Mouse (Mus musculus) intestine, embryonic 16.5 days (tissue): Measurements from ENCODE around the gene Tpsab1. TPM values are rescaled to one million over a fixed set of nuclear protein-coding genes. Genes with fewer than 3 reads are reported as not detected.

ENCODE experiments used
- ATAC-seq: fragments of 200-750 bp; cut with Nextera tagmentation; 2 replicates; pipeline ENCODE4 v1.8.0; 2017; ENCODE audit warnings: moderate TSS enrichment, moderate library complexity
- H3K27ac ChIP-seq: fragments of 300-500 bp; sonication (generic); 2 replicates; pipeline ENCODE4 v1.5.1; 2014; ENCODE audit warnings: mild to moderate bottlenecking, low read length
- H3K27me3 ChIP-seq: fragments of 300-500 bp; sonication (generic); replicated peaks from 2 replicates; pipeline ENCODE4 v1.6.1; 2014; ENCODE audit warnings: low read length, control low read depth, mixed read lengths; ENCODE audit not compliant: control insufficient read depth, insufficient read depth
- H3K36me3 ChIP-seq: fragments of 300-500 bp; sonication (generic); 2 replicates; pipeline ENCODE4 v1.6.1; 2014; ENCODE audit warnings: low read length, control low read depth; ENCODE audit not compliant: control insufficient read depth, insufficient read depth
- H3K4me1 ChIP-seq: fragments of 300-500 bp; sonication (generic); 2 replicates; pipeline ENCODE4 v1.6.1; 2014; ENCODE audit warnings: low read length, control low read depth, mixed read lengths; ENCODE audit not compliant: control insufficient read depth, insufficient read depth
- H3K4me2 ChIP-seq: fragments of 300-500 bp; sonication (generic); 2 replicates; pipeline ENCODE4 v1.6.1; 2014; ENCODE audit warnings: low read depth, low read length, control low read depth
- H3K4me3 ChIP-seq: fragments of 300-500 bp; sonication (generic); 2 replicates; pipeline ENCODE4 v1.5.1; 2014; ENCODE audit warnings: mild to moderate bottlenecking, low read length
- H3K9ac ChIP-seq: fragments of 300-500 bp; sonication (generic); 2 replicates; pipeline ENCODE4 v1.6.1; 2014; ENCODE audit warnings: low read depth, low read length
- H3K9me3 ChIP-seq: fragments of 300-500 bp; sonication (generic); 2 replicates; pipeline ENCODE4 v1.6.1; 2016; ENCODE audit warnings: low read length, control low read depth; ENCODE audit not compliant: control insufficient read depth
- WGBS: fragments of 180-500 bp; shearing (Covaris S2); extraction: QIAGEN DNeasy Blood & Tissue Kit; methylation state at CpG from one replicate; pipeline ENCODE4 v1.1.7; 2014; 5-methylcytosine and 5-hydroxymethylcytosine counted together
- polyA plus RNA-seq: library from polyadenylated mRNA; unstranded; fragments of >200 nt; fragmentation: Nextera tagmentation; extraction: Ambion mirVana; gene quantifications from 2 replicates; pipeline ENCODE4 v1.2.1, GENCODE M21; 2015

Gene Tpsab1
- polyA plus RNA-seq: 0.22 TPM in 1 of 2 replicates, not detected in the other

DNA sequence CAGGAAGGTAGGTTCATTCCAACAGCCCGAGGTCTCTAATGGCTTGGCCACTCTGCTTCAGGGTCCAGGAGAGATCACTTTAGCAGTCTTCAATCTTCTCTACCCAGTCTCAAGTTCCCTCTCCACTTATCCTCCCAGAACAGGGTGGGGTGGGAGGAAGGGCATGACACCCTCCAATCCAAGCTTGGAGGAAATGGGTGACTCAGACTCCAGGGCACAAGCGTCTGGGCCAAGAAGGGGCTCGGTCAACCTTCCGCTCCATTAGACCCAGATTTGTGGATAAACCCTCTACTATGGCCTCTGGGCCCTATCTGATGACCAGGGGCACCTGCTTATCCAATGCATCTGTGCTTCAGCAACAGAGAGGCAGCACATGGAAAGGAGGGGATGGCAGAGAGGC lies at the start of gene Tpsab1:
Gene Tpsab1, minus strand, starts transcription at position 101 of the 400 bp plus-strand sequence.
- H3K27ac ChIP-seq: no peak within 1 kb of the TSS
- H3K9ac ChIP-seq: no peak within 1 kb of the TSS
- no peaks in the 10 kb centered on the region for H3K4me1 ChIP-seq
- H3K36me3 ChIP-seq: no peaks in the 10 kb centered on the region
- WGBS: 97% methylated on average over 4 of the region's 4 CpGs
- no peaks in the 10 kb centered on the region for H3K9me3 ChIP-seq
- H3K4me2 ChIP-seq: no peak within 1 kb of the TSS
- ATAC-seq: no peak
- H3K27me3 ChIP-seq: no peaks in the 10 kb centered on the region
- no peak within 1 kb of the TSS for H3K4me3 ChIP-seq

- no peaks in the 10 kb centered on the region for H3K27me3 ChIP-seq
- no peak for ATAC-seq
- no peak overlapping the region for H3K4me2 ChIP-seq
- H3K27ac ChIP-seq: no peak overlapping the region
- no peaks in the 10 kb centered on the region for H3K9me3 ChIP-seq
- H3K36me3 ChIP-seq: no peaks in the 10 kb centered on the region
- no peak overlapping the region for H3K9ac ChIP-seq
- no peaks in the 10 kb centered on the region for H3K4me1 ChIP-seq
- 89% methylated on average over 4 of the region's 4 CpGs for WGBS
- no peak overlapping the region for H3K4me3 ChIP-seq
These were observed 49.2 kb upstream of the Tpsab1 start for GRCm38 (mm10) chr17:25394526-25394925.

GRCm38 (mm10) chr17:25374011-25374410 lies 28.6 kb upstream of the Tpsab1 start:
- Histone ChIP-seq H3K9me3 (no peaks in the 10 kb centered on the region), H3K4me3 (no peak overlapping the region), H3K27ac (no peak overlapping the region), H3K9ac (no peak overlapping the region), H3K4me1 (0 out of 2 replicates have a peak, but pooled peaks cover 2% of the 10 kb centered on the region), H3K36me3 (no peaks in the 10 kb centered on the region), H3K4me2 (no peak overlapping the region), H3K27me3 (no peaks in the 10 kb centered on the region)
- ATAC-seq: no peak
- 40% methylated on average over 9 of the region's 9 CpGs for WGBS

GRCm38 (mm10) chr17:25372491-25372890 lies 27.1 kb upstream of the Tpsab1 start:
- H3K36me3 ChIP-seq: no peaks in the 10 kb centered on the region
- H3K4me1 ChIP-seq: 0 out of 2 replicates have a peak, but pooled peaks cover 2% of the 10 kb centered on the region
- H3K27me3 ChIP-seq: no peaks in the 10 kb centered on the region
- peak; percentile 88 for ATAC-seq
- WGBS: 61% methylated on average over 8 of the region's 8 CpGs
- no peak overlapping the region for H3K9ac ChIP-seq
- H3K4me2 ChIP-seq: no peak overlapping the region
- H3K4me3 ChIP-seq: no peak overlapping the region
- 0 out of 2 replicates have a peak overlapping the region, but pooled peaks have one; percentile 51 for H3K27ac ChIP-seq
- no peaks in the 10 kb centered on the region for H3K9me3 ChIP-seq

- Histone ChIP-seq H3K27me3 (0 out of 2 replicates have a peak, but pooled peaks cover 2% of the 10 kb centered on the region), H3K27ac (no peak within 1 kb of the TSS), H3K9me3 (no peaks in the 10 kb centered on the region), H3K9ac (no peak within 1 kb of the TSS), H3K4me1 (0 out of 2 replicates have a peak, but pooled peaks cover 2% of the 10 kb centered on the region), H3K36me3 (no peaks in the 10 kb centered on the region), H3K4me3 (no peak within 1 kb of the TSS), H3K4me2 (no peak within 1 kb of the TSS)
- WGBS: 72% methylated on average over 3 of the region's 3 CpGs
- no peak for ATAC-seq
These were observed 23.6 kb upstream of the Tpsab1 start, which contains the start of gene Tpsg1 for GRCm38 (mm10) chr17:25368973-25369372. Gene Tpsg1 (plus strand): TSS chr17:25369273.

- no peak within 1 kb of the TSS for H3K27ac ChIP-seq
- H3K4me2 ChIP-seq: no peak within 1 kb of the TSS
- no peaks in the 10 kb centered on the region for H3K9me3 ChIP-seq
- 0 out of 2 replicates have a peak, but pooled peaks cover 2% of the 10 kb centered on the region for H3K27me3 ChIP-seq
- no peaks in the 10 kb centered on the region for H3K36me3 ChIP-seq
- ATAC-seq: no peak
- no peak within 1 kb of the TSS for H3K9ac ChIP-seq
- H3K4me3 ChIP-seq: no peak within 1 kb of the TSS
- no peaks in the 10 kb centered on the region for H3K4me1 ChIP-seq
- 78% methylated on average over 2 of the region's 2 CpGs for WGBS
These were observed 20.6 kb upstream of the Tpsab1 start, which contains the start of gene Tpsb2 for GRCm38 (mm10) chr17:25366005-25366404. Gene Tpsb2 (plus strand): TSS chr17:25366305.

DNA sequence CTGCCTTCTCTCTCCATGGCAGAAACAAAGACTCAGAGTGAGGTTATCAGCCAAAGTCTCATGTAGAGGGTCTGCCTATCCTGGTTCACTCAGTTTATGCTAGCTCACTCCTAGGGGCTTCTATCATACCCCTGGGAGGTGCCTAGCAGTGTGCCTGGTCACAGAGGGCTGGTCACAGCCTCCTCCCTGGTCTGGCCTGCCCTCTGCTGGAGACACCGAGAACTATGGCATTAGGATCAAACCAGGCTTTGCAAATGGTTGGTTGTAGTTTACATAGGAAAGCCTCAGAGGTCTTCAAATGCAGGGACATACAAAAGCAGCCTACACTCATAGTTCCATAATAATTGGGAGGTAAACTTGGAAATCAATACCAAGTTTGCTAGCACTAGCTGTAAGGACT lies 18.4 kb upstream of the Tpsab1 start:
- Histone ChIP-seq H3K4me1 (no peaks in the 10 kb centered on the region), H3K4me3 (no peak overlapping the region), H3K9me3 (no peaks in the 10 kb centered on the region), H3K9ac (no peak overlapping the region), H3K27ac (no peak overlapping the region), H3K4me2 (no peak overlapping the region), H3K27me3 (0 out of 2 replicates have a peak, but pooled peaks cover 2% of the 10 kb centered on the region), H3K36me3 (no peaks in the 10 kb centered on the region)
- 0% methylated on average over 1 of the region's 1 CpGs for WGBS
- no peak for ATAC-seq

DNA sequence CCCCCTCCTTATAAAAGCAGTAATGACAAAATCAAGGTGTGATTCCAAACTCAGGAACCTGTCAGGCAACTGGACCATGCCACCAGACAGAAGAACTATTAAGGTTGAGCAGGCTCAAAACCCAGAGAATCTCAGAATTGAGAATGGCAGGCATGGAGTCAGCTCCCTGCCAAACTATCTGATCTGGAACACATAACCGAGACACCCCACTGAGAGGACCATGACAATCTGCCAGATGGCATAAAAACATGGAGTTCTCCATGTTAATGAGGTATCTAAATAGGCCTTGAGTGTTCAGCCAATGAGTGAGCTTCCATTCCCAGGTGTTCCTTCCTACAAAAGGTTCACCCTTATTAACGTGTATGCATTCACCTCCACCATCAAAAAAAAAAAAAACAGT lies 15.9 kb upstream of the Tpsab1 start:
- no peak overlapping the region for H3K9ac ChIP-seq
- H3K4me2 ChIP-seq: no peak overlapping the region
- no peak overlapping the region for H3K27ac ChIP-seq
- no peaks in the 10 kb centered on the region for H3K4me1 ChIP-seq
- H3K4me3 ChIP-seq: no peak overlapping the region
- H3K36me3 ChIP-seq: no peaks in the 10 kb centered on the region
- 0 out of 2 replicates have a peak, but pooled peaks cover under 1% of the 10 kb centered on the region for H3K27me3 ChIP-seq
- no peak for ATAC-seq
- 72% methylated on average over 2 of the region's 2 CpGs for WGBS
- H3K9me3 ChIP-seq: no peaks in the 10 kb centered on the region

- 39% methylated on average over 3 of the region's 3 CpGs for WGBS
- Histone ChIP-seq H3K4me1 (no peaks in the 10 kb centered on the region), H3K9ac (no peak overlapping the region), H3K4me3 (no peak overlapping the region), H3K27ac (no peak overlapping the region), H3K36me3 (no peaks in the 10 kb centered on the region), H3K9me3 (no peaks in the 10 kb centered on the region), H3K4me2 (no peak overlapping the region), H3K27me3 (no peaks in the 10 kb centered on the region)
- no peak for ATAC-seq
These were observed 3.9 kb downstream of the Tpsab1 start for GRCm38 (mm10) chr17:25341490-25341889.

GRCm38 (mm10) chr17:25340003-25340402 lies 5.4 kb downstream of the Tpsab1 start:
- no peak overlapping the region for H3K27ac ChIP-seq
- WGBS: 83% methylated on average over 6 of the region's 6 CpGs
- no peaks in the 10 kb centered on the region for H3K4me1 ChIP-seq
- no peak overlapping the region for H3K4me2 ChIP-seq
- no peaks in the 10 kb centered on the region for H3K9me3 ChIP-seq
- H3K4me3 ChIP-seq: no peak overlapping the region
- no peak overlapping the region for H3K9ac ChIP-seq
- ATAC-seq: no peak
- no peaks in the 10 kb centered on the region for H3K36me3 ChIP-seq
- no peaks in the 10 kb centered on the region for H3K27me3 ChIP-seq
